Mouse (Mus musculus): ENCODE measurements around the gene Tnfaip6. TPM values are rescaled to one million over a fixed set of nuclear protein-coding genes. Genes with fewer than 3 reads are reported as not detected.
"Not testable (repeated sequence)": the region's sequence is repeated elsewhere in the genome, so short reads cannot be mapped to it uniquely, and the experiment has no call there.

The Tnfaip6 gene
- total RNA-seq (2015; ENCODE audit: low replicate concordance) (not detected in 2 replicates), total RNA-seq (2017; ENCODE audit: low replicate concordance) (not detected in 2 replicates)

DNA sequence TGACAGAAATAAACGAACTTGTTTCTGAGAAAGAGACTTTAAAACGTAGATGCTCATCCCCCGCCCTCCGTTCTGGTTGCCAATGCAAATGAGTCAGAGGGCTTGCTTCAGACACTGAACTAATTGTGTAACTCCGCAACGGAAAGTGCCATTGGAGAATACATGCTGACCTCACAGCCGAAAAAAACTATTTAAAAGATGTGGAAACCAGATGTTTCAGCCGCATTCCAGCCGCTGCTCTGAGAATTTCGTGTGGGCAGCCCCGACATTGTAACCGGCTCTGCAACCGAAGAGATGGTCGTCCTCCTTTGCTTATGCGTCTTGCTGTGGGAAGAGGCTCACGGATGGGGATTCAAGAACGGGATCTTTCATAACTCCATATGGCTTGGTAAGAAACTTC, at the start of gene Tnfaip6:
TSS of gene Tnfaip6 (plus strand) at position 128 of the 400 bp plus-strand sequence.
- ATAC-seq (replicated peaks; ENCODE audit: low FRiP score, poor library complexity, severe bottlenecking) = no peak

DNA sequence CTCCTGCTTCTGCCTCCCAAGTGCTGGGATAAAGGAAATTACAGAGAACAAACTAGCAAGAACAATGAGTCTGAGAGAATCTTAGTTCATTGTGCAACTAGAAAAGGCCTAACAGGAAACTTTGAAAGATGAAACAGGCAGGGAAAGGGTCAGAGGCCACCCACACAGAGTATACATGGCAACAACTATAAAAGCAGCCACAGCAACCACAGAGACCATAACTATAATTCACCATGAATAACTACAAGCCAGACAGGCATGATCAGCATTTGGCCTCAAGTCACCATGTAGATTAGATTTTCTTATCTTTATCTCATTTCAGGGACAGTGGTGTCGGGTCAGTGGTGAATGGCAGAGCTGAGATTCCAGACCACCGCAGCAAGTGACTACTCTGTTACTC, 48.2 kb upstream of the Tnfaip6 start:
- ATAC-seq (replicated peaks; ENCODE audit: low FRiP score, poor library complexity, severe bottlenecking) = no peak

GRCm38 (mm10) chr2:51991447-51991846, 46.4 kb upstream of the Tnfaip6 start:
- no peak for ATAC-seq (replicated peaks; ENCODE audit: low FRiP score, poor library complexity, severe bottlenecking)

DNA sequence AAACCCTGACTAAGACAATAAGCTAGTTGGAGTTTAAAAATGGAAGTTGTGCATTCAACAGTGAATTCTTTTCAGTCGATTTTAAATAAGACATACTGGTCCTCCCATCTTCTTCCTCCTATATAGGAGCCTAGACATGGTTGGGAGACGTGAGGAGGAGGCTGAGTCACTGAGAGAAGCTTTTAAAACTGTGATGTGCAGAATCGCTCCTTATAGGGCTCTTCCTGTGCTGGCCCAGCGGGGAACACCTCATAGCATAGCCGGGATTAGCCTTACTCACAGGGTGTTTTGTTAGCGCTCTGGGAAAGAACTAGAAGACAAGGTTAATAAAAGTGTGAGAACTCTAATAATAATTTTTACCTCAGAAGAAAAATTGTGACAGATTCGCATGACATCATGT, 37.8 kb upstream of the Tnfaip6 start:
- no peak for ATAC-seq (replicated peaks; ENCODE audit: low FRiP score, poor library complexity, severe bottlenecking)

DNA sequence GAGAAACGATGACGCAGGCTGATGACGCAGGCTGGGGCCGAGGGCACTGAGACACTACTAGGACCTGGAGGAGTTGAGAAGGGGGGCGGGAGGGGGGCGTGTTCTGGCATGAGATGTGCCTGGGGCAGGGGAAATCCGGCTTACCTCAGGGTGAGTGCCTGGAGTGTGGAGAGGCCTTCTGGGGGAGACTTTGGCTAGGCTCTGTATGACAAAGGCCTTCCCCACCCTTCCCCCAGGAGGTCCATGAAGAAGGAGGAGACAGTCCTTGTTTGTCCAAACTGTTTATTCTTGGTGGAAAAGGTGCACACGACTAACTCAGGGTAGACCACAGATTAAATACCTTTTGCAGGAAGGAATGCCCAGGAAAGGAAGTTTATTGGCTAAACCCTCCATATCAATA, 36.3 kb upstream of the Tnfaip6 start:
- no peak for ATAC-seq (replicated peaks; ENCODE audit: low FRiP score, poor library complexity, severe bottlenecking)

GRCm38 (mm10) chr2:52002299-52002698, 35.5 kb upstream of the Tnfaip6 start:
- ATAC-seq (replicated peaks; ENCODE audit: low FRiP score, poor library complexity, severe bottlenecking) = not testable (repeated sequence)

- no peak for ATAC-seq (replicated peaks; ENCODE audit: low FRiP score, poor library complexity, severe bottlenecking)
Observed at GRCm38 (mm10) chr2:52006380-52006779, 31.4 kb upstream of the Tnfaip6 start.

DNA sequence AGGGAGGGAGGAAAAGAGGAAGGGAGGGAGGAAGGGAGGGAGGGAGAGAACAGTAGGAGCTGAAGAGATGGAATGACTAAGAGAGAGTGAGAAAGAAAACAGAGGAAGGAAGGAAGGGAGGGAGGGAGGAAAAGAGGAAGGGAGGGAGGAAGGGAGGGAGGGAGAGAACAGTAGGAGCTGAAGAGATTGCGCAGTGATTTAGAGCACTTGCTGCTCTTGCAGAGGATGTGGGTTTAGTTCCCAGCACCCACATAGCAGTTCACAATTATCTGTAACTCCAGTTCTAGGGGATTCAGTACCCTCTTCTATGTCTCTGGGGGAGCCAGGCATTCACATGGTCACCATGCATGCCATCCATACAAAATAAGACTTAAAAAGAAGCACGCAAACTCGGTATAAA, 26.0 kb upstream of the Tnfaip6 start:
- not testable (repeated sequence) for ATAC-seq (replicated peaks; ENCODE audit: low FRiP score, poor library complexity, severe bottlenecking)

DNA sequence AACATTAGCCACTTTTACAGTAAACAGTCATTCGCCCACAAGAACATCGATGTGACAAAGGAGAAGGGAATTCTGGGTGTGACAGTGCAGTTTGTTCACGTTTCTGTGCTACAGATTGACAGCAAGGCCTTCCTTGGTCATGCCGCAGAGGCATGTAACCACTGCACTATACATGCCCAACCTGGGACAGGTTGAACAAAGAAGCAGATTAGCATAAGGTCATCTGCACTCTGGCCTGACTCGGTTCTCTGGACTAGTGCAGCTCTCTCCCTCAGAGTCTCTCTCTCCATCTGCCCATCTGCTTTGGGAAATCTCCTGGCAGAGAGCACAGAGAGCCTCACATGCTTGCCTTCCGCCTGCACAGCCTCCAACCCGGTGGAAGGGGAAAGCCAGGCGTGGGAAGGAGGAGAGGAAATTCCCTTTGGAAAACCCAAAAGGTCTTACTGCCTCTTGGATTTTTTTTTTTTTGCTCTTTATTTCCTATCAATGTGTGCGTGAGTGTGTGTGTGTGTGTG, 24.4 kb upstream of the Tnfaip6 start:
- ATAC-seq (replicated peaks; ENCODE audit: low FRiP score, poor library complexity, severe bottlenecking) = no peak

- no peak for ATAC-seq (replicated peaks; ENCODE audit: low FRiP score, poor library complexity, severe bottlenecking)
Observed at GRCm38 (mm10) chr2:52016361-52016760, 21.4 kb upstream of the Tnfaip6 start.

DNA sequence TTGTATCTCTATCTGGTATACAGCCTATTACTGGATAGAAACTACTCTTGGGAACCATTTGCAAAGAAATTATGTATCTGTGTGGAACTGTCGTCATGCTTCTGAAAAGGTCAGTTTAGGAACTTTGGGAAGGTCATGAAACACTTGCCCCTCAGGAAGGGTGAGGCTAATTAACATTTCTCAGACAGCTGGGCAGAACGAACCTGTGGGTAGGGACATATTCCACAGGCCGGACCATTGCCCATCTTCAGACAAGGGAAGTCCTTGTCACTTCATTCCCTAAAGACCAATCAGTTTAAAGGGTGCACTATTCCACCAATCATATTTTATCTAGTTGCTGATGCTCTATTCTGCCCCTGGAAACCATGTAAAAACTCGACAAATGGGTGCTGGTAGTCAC, 10.7 kb upstream of the Tnfaip6 start:
- ATAC-seq (replicated peaks; ENCODE audit: low FRiP score, poor library complexity, severe bottlenecking) = no peak

DNA sequence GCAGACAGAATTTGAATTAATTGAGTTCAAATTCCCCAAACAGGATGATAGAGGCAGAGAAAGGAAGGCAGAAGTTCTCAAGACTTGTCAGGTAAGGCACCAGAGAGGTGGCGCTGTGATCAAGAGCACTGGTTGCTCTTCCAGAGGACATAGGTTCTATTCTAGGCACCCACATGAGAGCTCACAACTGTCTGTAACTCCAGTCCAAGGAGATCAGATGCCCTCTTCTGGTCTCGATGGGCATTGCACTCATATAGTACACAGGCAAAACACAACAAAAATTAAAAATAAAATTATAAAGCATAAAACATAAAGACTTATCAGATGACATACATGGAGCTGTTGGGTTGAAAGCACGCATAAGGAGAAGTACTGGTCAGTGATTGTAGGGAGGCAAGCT, 8.4 kb upstream of the Tnfaip6 start:
- no peak for ATAC-seq (replicated peaks; ENCODE audit: low FRiP score, poor library complexity, severe bottlenecking)

- no peak for ATAC-seq (replicated peaks; ENCODE audit: low FRiP score, poor library complexity, severe bottlenecking)
Observed at GRCm38 (mm10) chr2:52031491-52031890, 6.3 kb upstream of the Tnfaip6 start.

DNA sequence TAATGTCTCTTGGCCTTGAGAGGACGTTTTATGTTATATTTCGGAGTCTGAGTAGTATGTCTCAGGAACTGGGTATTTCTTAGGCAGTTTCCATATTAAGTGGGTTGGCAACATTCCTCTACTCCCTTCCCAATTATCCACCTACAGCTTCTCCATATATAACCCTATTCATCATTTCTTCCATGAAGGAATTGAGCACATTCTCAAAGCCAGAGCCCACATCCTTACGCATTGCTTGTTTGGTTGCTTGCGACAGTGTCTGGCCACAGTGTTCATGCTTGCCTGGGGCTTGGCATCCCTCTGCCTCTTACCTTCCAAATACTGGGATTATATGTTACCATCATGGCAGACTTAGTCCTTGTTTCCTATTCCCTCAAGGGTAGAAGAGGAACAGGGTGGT, 3.2 kb upstream of the Tnfaip6 start:
- ATAC-seq (replicated peaks; ENCODE audit: low FRiP score, poor library complexity, severe bottlenecking) = no peak

- no peak for ATAC-seq (replicated peaks; ENCODE audit: low FRiP score, poor library complexity, severe bottlenecking)
Observed at GRCm38 (mm10) chr2:52035144-52035543, 2.7 kb upstream of the Tnfaip6 start.

DNA sequence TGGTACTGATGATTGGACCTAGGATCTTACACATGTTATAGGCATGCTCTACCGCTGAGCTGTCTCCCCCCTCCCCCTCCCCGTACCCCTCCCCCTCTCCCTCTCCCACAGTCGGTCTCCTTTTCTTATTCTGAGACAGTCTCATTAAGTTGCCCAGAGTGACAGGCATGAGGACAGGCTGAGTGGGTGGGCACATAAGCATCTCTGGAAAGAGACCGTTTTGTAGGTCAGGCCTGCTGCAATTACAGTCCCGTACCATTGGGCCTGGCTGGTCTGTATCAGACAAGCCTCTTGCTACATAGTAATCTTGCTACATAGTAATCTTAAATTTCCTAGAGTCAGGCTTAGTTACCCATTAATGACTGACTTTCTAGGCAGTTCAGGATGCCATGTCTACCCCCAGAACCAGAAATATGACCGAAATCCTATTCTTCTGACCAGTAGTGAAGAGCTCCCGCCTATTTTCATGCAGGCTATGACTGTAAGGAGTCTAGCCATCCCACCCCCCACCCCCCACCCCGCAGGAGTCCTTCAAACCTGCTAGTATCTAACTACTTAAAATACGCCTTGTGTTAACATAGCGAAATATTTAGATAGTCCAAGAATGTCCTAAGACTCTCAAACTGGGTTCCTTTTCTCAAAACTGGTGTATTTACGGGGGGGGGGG, 747 bp upstream of the Tnfaip6 start:
- no peak for ATAC-seq (replicated peaks; ENCODE audit: low FRiP score, poor library complexity, severe bottlenecking)

GRCm38 (mm10) chr2:52038558-52038957, 749 bp downstream of the Tnfaip6 start:
- no peak for ATAC-seq (replicated peaks; ENCODE audit: low FRiP score, poor library complexity, severe bottlenecking)

DNA sequence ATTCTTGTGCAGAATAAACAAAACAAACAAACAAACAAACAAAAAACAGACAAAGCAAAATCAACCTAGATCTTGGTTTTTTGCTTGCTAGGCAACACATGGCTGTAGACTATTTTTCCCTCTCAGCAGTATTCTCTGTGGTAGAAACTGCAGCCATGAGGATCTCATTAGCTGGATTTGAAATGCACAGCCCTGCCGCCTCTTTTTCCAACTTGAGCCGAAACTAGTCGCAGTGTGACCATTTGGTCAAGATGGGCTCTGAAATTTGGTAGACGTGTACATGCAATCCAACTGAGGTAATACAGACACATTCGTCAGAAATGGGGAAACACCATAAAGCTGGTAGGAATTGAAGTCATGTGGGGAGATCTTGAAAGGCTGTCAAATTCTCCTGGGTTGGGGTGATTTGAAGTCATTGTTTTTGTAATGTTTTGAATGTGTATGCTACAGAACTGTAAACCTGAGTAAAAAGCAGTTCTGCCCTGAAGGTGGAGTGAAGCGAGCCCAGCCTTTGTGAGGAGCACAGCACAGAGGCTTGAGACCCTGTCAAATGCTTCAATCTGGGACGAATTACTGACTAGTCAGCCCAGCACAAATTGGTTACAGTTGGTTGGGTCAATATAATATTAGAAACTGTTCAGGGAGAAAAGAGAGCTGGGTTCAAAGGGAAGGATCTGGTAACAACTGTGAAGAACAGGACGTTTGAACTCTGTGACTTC, 1.4 kb downstream of the Tnfaip6 start:
- no peak for ATAC-seq (replicated peaks; ENCODE audit: low FRiP score, poor library complexity, severe bottlenecking)

DNA sequence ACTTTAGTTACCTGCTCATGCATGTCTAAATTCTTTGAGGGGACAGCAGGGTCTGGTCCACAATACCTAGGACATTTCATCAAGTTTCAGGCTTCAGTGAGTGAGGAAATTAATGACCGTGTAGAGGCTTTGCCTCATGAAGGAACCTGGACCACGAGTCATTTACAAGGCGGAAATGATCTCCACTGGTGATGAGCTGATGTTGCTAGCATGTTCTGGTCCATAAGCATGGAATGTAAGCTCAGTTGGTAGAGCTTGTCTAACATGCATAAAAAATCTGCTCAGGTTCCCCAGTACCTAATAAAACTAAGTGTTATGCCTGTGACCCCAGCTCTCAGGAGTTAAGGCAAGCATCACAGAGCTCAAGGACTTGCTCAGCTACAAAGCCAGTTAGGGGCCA, 4.3 kb downstream of the Tnfaip6 start:
- no peak for ATAC-seq (replicated peaks; ENCODE audit: low FRiP score, poor library complexity, severe bottlenecking)

DNA sequence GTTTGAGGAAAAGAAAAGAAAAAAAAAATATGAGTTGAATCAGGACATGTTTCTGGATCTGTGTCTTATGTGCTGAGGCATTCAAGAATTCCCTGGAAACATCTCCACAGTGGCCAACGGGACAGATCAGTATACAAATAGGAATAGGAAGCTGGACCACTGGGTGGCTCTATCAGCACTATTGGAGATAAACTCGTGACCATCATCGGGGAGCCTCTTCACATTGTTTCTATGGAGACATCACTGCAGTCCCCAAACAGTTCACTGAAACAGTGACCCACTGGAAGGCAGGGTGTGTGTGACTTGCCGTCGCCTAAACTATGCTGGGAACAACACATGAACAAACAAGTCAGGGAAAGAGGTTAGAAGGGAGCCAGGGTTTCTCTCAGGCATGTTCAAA, 4.9 kb downstream of the Tnfaip6 start:
- no peak for ATAC-seq (replicated peaks; ENCODE audit: low FRiP score, poor library complexity, severe bottlenecking)

DNA sequence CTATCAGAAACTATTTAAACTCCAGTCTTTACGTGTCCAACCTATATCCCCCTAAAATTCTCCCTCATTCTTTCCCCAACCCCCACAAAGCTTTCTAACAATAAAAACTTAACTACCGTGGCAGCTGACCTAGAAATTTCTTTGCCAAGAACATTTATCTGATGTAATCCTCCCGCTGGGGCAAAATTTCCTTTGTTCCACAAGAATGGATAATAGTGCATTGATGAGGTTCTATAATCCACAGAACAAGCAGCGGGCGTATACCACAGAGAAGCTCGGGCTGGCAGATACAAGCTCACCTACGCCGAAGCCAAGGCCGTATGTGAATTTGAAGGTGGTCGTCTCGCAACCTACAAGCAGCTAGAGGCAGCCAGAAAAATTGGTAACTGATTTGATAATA, 5.7 kb downstream of the Tnfaip6 start:
- no peak for ATAC-seq (replicated peaks; ENCODE audit: low FRiP score, poor library complexity, severe bottlenecking)

Measured in erythroid progenitor cell, adult 5-6 weeks (primary cell).